Comparison of ENCODE assay signal across 9 mouse cellular contexts in genomic region chr19:22447418-22448339, GRCm38 (mm10).
A peak's percentile ranks its signal among the peaks of the same experiment; 100 is the strongest.
DNase-seq lines count a peak whose midpoint lies in the region; ATAC-seq lines count a peak whose summit lies in the region.
"Had no signal": no experiment of that assay in that cellular context is flagged by ENCODE, and none has a peak within 500 bp of the region (broad histone marks: within the 10 kb centered on the region; RNA-seq: fewer than 3 reads in every experiment).

No protein-coding gene starts in this region.

- peaks cover 16% of the 10 kb centered on the region for H3K27me3 ChIP-seq in embryonic facial prominence, embryonic 10.5 days (replicated peaks; ENCODE audit: low read depth, poor library complexity, severe bottlenecking)
- no peaks in the 10 kb centered on the region for H3K27me3 ChIP-seq in midbrain, embryonic 13.5 days

- no peaks in the 10 kb centered on the region for H3K9me3 ChIP-seq in embryonic facial prominence, embryonic 10.5 days
- no peaks in the 10 kb centered on the region for H3K9me3 ChIP-seq in midbrain, embryonic 13.5 days

- peak; percentile 84 for ATAC-seq in midbrain, embryonic 13.5 days

- intact Hi-C loops in gastrocnemius, postnatal 14 days (cut with DNase I; ENCODE audit: low total_unique reads) = no loop called here
- intact Hi-C loops in gastrocnemius, postnatal 36 days (cut with DNase I) = no loop called here

- DNase-seq in gastrocnemius, postnatal 14 days = peak; percentile 10
- no peak for DNase-seq in gastrocnemius, postnatal 36 days
- DNase-seq in Muller cell, postnatal 12 days (ENCODE audit: inconsistent ontology term) = peak; percentile 16
- peak; percentile 52 for DNase-seq in embryonic facial prominence, embryonic 10.5 days (ENCODE audit: low spot score)
- DNase-seq in heart, postnatal 4 days = peak; percentile 10
- DNase-seq in adrenal gland, adult 2 months = no peak
- DNase-seq in spleen, postnatal 14 days (ENCODE audit: low spot score in 2 of 2) = no peak

- peak overlapping the region; percentile 69 for H3K27ac ChIP-seq in embryonic facial prominence, embryonic 10.5 days (replicated peaks)
- H3K27ac ChIP-seq in midbrain, embryonic 13.5 days = no peak overlapping the region

- H3K9ac ChIP-seq in midbrain, embryonic 13.5 days (replicated peaks) = peak overlapping the region; percentile 59

- H3K36me3 ChIP-seq in embryonic facial prominence, embryonic 10.5 days (replicated peaks) = no peaks in the 10 kb centered on the region
- no peaks in the 10 kb centered on the region for H3K36me3 ChIP-seq in midbrain, embryonic 13.5 days

- H3K4me1 ChIP-seq in embryonic facial prominence, embryonic 10.5 days = peaks cover 25% of the 10 kb centered on the region
- peaks cover 25% of the 10 kb centered on the region for H3K4me1 ChIP-seq in midbrain, embryonic 13.5 days (replicated peaks)

- H3K4me2 ChIP-seq in midbrain, embryonic 13.5 days (replicated peaks) = peak overlapping the region; percentile 80

- peak overlapping the region; percentile 58 for H3K4me3 ChIP-seq in embryonic facial prominence, embryonic 10.5 days
- H3K4me3 ChIP-seq in midbrain, embryonic 13.5 days (replicated peaks) = peak overlapping the region; percentile 49
- H3K4me3 ChIP-seq: erythroblast, embryonic 14.5 days had no signal

- 6% methylated on average over 18 of the region's 18 CpGs for WGBS in embryonic facial prominence, embryonic 10.5 days
- 1% methylated on average over 18 of the region's 18 CpGs for WGBS in midbrain, embryonic 13.5 days

Comparison
In these comparisons a context has a peak if more than half of its experiments do, and no peak if none do; other contexts are left out.
1. DNase-seq: peak in gastrocnemius, postnatal 14 days (single experiment), Muller cell, postnatal 12 days (single experiment), embryonic facial prominence, embryonic 10.5 days (single experiment) and heart, postnatal 4 days (single experiment); none in gastrocnemius, postnatal 36 days (0 of 2), adrenal gland, adult 2 months (single experiment) and spleen, postnatal 14 days (0 of 2).